Mouse (Mus musculus): ENCODE measurements around the gene Wnk4. TPM values are rescaled to one million over a fixed set of nuclear protein-coding genes. Genes with fewer than 3 reads are reported as not detected.

The Wnk4 gene
- polyA plus RNA-seq, 2 experiments, result 5.3 to 6.4 TPM

DNA sequence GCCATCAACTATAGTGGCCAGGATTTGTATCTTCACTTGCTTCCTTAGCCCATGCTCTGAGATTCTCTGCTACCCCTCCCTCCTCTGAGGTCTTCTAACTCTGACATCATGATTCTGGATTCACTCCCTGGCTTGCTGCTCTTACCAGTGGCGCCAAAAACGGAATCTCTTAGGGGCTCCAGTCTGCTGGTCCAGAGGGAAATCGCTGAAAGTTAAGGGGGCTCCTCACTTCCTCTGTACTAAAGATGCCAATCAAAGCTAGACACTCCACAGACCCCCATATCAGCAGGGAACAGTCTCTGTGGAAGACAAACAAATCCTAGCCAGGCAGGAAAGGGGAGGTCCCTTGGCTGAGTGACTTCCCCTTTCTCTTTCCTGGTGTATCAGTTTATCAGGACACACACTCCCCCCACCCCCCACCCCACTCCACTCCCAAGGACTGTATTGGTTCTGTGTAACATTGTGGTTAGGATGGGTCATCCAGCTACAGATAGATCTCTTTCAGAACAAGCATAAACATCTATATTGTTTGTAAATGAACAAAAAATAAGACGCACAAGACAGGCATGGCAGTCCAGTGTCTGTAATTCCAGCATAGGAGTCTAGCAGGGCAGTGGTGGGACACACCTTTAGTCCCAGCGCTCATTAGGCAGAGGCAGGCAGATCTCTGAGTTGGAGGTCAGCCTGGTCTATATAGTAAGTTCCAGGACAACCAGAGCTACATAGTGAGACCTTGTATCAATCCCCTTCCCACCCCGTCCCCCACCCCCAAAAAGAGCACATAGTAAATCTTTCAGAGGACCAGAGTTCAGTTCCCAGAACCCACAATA is 28.1 kb upstream of the Wnk4 start:
- no peaks in the 10 kb centered on the region for H3K9me3 ChIP-seq (ENCODE audit: control insufficient read depth, low read length)
- ATAC-seq (ENCODE audit: insufficient read depth), result peak; percentile 59; the same call in 1 of the 2 replicates
- peak overlapping the region in 1 of 2 experiments; percentile 16; a peak in 1 of 4 replicates for H3K4me3 ChIP-seq (ENCODE audit: insufficient read depth in 1 of 2, low read depth in 2 of 2, low read length in 2 of 2)
- DNase-seq (ENCODE audit: low read depth in 3 of 3, low spot score in 3 of 3), result no peak
- WGBS (ENCODE audit: insufficient replicate concordance), result 17% methylated on average over 6 of the region's 6 CpGs
- H3K4me1 ChIP-seq (replicated peaks; ENCODE audit: control insufficient read depth in 2 of 2, insufficient read depth in 2 of 2, low read length in 1 of 2), result peaks cover 0 to 21% of the 10 kb centered on the region in 2 experiments; a peak in 2 of 4 replicates
- H3K4me2 ChIP-seq (ENCODE audit: low read depth), result peak overlapping the region; percentile 32
- H3K27me3 ChIP-seq (ENCODE audit: control insufficient read depth, insufficient read depth, low read length), result peaks cover 31% of the 10 kb centered on the region
- 0 out of 2 replicates have a peak overlapping the region, but pooled peaks have one; percentile 23 for H3K9ac ChIP-seq (replicated peaks)
- no peaks in the 10 kb centered on the region for H3K36me3 ChIP-seq (replicated peaks; ENCODE audit: control insufficient read depth, insufficient read depth, low read depth)
- H3K27ac ChIP-seq, result no peak overlapping the region
- TF ChIP-seq CTCF (IDR thresholded peaks at IDR 0.05; ENCODE audit: low read depth), result no peak
- TF ChIP-seq EP300 (IDR thresholded peaks at IDR 0.05; ENCODE audit: low read depth), result no peak

DNA sequence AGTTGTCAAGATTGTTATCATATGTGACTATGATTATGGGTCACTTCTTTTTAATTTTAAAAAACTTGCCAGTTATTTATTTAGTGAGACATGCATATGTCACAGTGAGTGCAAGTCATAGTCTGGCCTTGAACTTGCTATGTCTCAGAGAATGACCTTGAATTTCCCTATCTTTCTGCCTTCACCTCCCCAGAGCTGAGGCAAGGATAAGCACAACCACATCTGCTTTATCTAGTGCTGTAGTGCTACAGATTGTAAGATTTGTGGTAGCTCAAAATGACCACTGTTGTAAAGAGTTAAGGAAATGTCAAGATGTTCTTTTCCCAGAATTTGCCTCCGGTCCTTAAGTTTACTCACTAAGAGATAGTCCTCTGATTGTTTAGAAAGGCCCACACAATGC is 27.1 kb upstream of the Wnk4 start:
- Histone ChIP-seq H3K9me3 (ENCODE audit: control insufficient read depth, low read length) (no peaks in the 10 kb centered on the region), H3K27me3 (ENCODE audit: control insufficient read depth, insufficient read depth, low read length) (peaks cover 31% of the 10 kb centered on the region), H3K4me3 (ENCODE audit: insufficient read depth in 1 of 2, low read depth in 2 of 2, low read length in 2 of 2) (no peak overlapping the region), H3K27ac (no peak overlapping the region), H3K4me1 (replicated peaks; ENCODE audit: control insufficient read depth in 2 of 2, insufficient read depth in 2 of 2, low read length in 1 of 2) (peaks cover 0 to 21% of the 10 kb centered on the region in 2 experiments; a peak in 2 of 4 replicates), H3K4me2 (ENCODE audit: low read depth) (no peak overlapping the region), H3K9ac (replicated peaks) (no peak overlapping the region), H3K36me3 (replicated peaks; ENCODE audit: control insufficient read depth, insufficient read depth, low read depth) (no peaks in the 10 kb centered on the region)
- TF ChIP-seq EP300 (IDR thresholded peaks at IDR 0.05; ENCODE audit: low read depth) (no peak), CTCF (IDR thresholded peaks at IDR 0.05; ENCODE audit: low read depth) (no peak)
- ATAC-seq (ENCODE audit: insufficient read depth), result no peak
- no peak for DNase-seq (ENCODE audit: low read depth in 3 of 3, low spot score in 3 of 3)
- 33% methylated on average over 1 of the region's 1 CpGs for WGBS (ENCODE audit: insufficient replicate concordance)

DNA sequence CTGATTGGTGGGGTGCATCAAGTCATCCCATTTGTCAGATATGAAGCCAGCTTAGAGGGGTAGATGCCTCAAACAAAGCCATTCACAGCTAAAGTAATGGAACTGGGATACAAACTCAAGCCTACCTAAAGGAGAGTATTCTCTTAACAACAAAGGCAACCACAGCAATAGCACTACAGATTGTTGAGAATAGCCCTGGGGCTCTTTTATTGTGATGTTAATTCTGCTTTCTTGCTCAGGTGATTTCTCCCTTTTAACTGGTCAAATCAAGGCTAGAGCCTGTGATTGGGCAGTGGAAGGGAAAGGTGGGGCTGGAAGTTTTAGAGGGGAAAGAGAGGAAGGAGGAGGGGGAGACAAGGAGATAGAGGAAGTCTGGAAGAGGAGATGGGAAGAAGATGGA is 26.2 kb upstream of the Wnk4 start:
- H3K4me3 ChIP-seq (ENCODE audit: insufficient read depth in 1 of 2, low read depth in 2 of 2, low read length in 2 of 2), result no peak overlapping the region
- no peak overlapping the region for H3K9ac ChIP-seq (replicated peaks)
- no peaks in the 10 kb centered on the region for H3K9me3 ChIP-seq (ENCODE audit: control insufficient read depth, low read length)
- peaks cover 28% of the 10 kb centered on the region for H3K27me3 ChIP-seq (ENCODE audit: control insufficient read depth, insufficient read depth, low read length)
- DNase-seq (ENCODE audit: low read depth in 3 of 3, low spot score in 3 of 3), result no peak
- no peak for ATAC-seq (ENCODE audit: insufficient read depth)
- TF ChIP-seq EP300 (IDR thresholded peaks at IDR 0.05; ENCODE audit: low read depth) (no peak), CTCF (IDR thresholded peaks at IDR 0.05; ENCODE audit: low read depth) (no peak)
- H3K4me2 ChIP-seq (ENCODE audit: low read depth), result no peak overlapping the region
- H3K4me1 ChIP-seq (replicated peaks; ENCODE audit: control insufficient read depth in 2 of 2, insufficient read depth in 2 of 2, low read length in 1 of 2), result peaks cover 0 to 21% of the 10 kb centered on the region in 2 experiments; a peak in 2 of 4 replicates
- no peaks in the 10 kb centered on the region for H3K36me3 ChIP-seq (replicated peaks; ENCODE audit: control insufficient read depth, insufficient read depth, low read depth)
- no peak overlapping the region for H3K27ac ChIP-seq

DNA sequence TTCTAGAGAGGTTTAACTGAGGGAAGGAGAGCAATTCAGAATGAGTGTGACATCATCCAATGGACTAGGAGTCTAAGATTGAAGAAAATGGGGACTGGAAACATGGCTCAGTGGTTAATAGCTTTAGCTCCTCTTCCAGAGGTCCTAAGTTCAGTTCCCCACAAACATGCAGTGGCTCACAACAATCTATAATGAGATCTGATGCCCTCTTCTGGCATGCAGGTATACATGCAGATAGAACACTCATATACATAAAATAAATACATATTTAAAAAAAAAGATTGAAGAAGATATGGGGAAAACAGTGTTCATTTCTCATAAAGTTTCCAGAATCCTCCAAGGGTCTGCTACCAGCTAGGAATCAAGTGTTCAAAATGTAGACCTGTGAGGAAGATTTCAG is 24.9 kb upstream of the Wnk4 start:
- ATAC-seq (ENCODE audit: insufficient read depth) (no peak), DNase-seq (ENCODE audit: low read depth in 3 of 3, low spot score in 3 of 3) (no peak)
- H3K36me3 ChIP-seq (replicated peaks; ENCODE audit: control insufficient read depth, insufficient read depth, low read depth), result no peaks in the 10 kb centered on the region
- H3K27me3 ChIP-seq (ENCODE audit: control insufficient read depth, insufficient read depth, low read length), result peaks cover 18% of the 10 kb centered on the region
- TF ChIP-seq CTCF (IDR thresholded peaks at IDR 0.05; ENCODE audit: low read depth) (no peak), EP300 (IDR thresholded peaks at IDR 0.05; ENCODE audit: low read depth) (no peak)
- H3K9me3 ChIP-seq (ENCODE audit: control insufficient read depth, low read length), result no peaks in the 10 kb centered on the region
- H3K4me3 ChIP-seq (ENCODE audit: insufficient read depth in 1 of 2, low read depth in 2 of 2, low read length in 2 of 2), result no peak overlapping the region
- H3K4me1 ChIP-seq (replicated peaks; ENCODE audit: control insufficient read depth in 2 of 2, insufficient read depth in 2 of 2, low read length in 1 of 2), result peaks cover 0 to 16% of the 10 kb centered on the region in 2 experiments; a peak in 2 of 4 replicates
- no peak overlapping the region for H3K9ac ChIP-seq (replicated peaks)
- no peak overlapping the region for H3K27ac ChIP-seq
- H3K4me2 ChIP-seq (ENCODE audit: low read depth), result no peak overlapping the region

DNA sequence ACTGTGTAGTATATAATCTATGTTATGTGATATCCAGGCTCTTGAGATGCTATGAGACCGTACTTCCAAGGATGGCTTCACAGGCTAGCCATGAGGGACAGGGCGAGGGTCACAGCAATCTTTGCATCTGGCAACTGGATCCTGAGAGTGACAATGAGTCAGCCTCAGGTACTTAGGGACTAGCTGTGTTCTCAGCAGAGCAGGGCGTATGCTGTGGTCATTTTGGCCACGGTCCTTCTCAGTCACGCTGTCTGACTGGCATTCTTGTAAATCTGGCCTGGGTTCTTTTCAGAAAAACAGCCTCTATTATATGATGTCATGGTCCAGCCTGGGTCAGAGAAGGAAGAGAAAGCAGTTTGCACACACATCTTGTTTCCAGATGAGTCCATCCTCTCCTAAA is 23.6 kb upstream of the Wnk4 start:
- TF ChIP-seq CTCF (IDR thresholded peaks at IDR 0.05; ENCODE audit: low read depth), result no peak
- TF ChIP-seq EP300 (IDR thresholded peaks at IDR 0.05; ENCODE audit: low read depth), result no peak
- H3K27ac ChIP-seq, result no peak overlapping the region
- H3K4me2 ChIP-seq (ENCODE audit: low read depth), result no peak overlapping the region
- no peak overlapping the region for H3K9ac ChIP-seq (replicated peaks)
- no peaks in the 10 kb centered on the region for H3K9me3 ChIP-seq (ENCODE audit: control insufficient read depth, low read length)
- H3K27me3 ChIP-seq (ENCODE audit: control insufficient read depth, insufficient read depth, low read length), result peaks cover 5% of the 10 kb centered on the region; the same call in 1 of the 2 replicates
- ATAC-seq (ENCODE audit: insufficient read depth) (no peak), DNase-seq (ENCODE audit: low read depth in 3 of 3, low spot score in 3 of 3) (no peak)
- no peak overlapping the region for H3K4me3 ChIP-seq (ENCODE audit: insufficient read depth in 1 of 2, low read depth in 2 of 2, low read length in 2 of 2)
- no peaks in the 10 kb centered on the region for H3K36me3 ChIP-seq (replicated peaks; ENCODE audit: control insufficient read depth, insufficient read depth, low read depth)
- peaks cover 0 to 5% of the 10 kb centered on the region in 2 experiments; a peak in 2 of 4 replicates for H3K4me1 ChIP-seq (replicated peaks; ENCODE audit: control insufficient read depth in 2 of 2, insufficient read depth in 2 of 2, low read length in 1 of 2)
- WGBS (ENCODE audit: insufficient replicate concordance), result 78% methylated on average over 5 of the region's 5 CpGs

Data from liver, embryonic 14.5 days (tissue).